ENCODE assay signal across 29 mouse cellular contexts in the genomic region with DNA sequence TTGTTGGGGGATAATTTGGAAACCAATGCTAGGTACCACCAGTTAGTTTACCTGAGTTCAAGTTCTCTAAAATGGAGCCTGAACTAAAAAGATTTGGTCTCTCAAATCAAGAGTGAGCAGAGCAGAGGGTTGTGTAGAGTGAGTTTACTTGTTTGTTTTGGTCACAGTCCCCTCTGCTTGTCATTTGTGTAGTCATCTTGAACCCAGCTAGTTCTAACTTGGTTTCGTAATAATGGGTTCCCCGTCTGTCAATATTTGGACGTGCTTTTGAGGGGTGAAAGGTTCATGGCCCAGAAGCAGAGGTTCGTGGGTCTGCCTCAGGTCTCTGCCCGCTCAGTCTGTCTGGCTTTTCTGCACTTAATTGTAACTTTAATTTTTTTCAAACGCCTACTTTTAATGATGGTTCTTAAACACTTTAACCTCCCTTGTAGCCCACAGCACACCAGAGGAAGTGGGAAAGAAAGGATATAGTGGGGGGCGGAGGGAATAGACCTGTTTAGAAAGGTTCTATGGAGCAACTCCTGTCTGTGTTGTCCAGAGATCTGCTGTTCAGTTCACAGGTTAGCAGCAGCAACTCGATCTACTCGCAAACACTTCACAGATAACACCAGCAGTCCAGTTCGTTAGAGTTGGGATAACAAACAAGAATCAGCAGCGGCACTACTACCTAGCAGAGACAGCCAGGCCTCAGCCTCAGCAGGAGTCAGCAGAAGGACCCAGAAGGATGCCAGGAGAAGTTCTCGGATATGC. TPM values are rescaled to one million over a fixed set of nuclear protein-coding genes. Genes with fewer than 3 reads are reported as not detected.
DNase-seq lines count a peak whose midpoint lies in the region; ATAC-seq and TF ChIP-seq lines count a peak whose summit lies in the region.
"Had no signal": no experiment of that assay in that cellular context is flagged by ENCODE, and none has a peak within 500 bp of the region (broad histone marks: within the 10 kb centered on the region; RNA-seq: fewer than 3 reads in every experiment).

No protein-coding gene starts in this region.

- DNase-seq in heart, adult 11 months, result peak; percentile 78
- no peak for DNase-seq in liver, embryonic 13.5 days
- DNase-seq in adipocyte (ENCODE audit: low spot score), result peak; percentile 30
- DNase-seq in liver, postnatal 0 days, result no peak
- no peak for DNase-seq in right cerebral cortex, postnatal 25 days
- DNase-seq: adrenal gland, adult 2 months; adrenal gland, postnatal 10 days; adrenal gland, postnatal 25 days; B cell, adult 2 months; cerebellum, adult 11 months; cerebellum, adult 18-20 months; cerebellum, adult 8-10 months; cerebellum, adult 9-11 months; cerebellum, postnatal 14 days; cerebellum, postnatal 36 days; embryo, embryonic 11 days had no signal

- no peaks in the 10 kb centered on the region for H3K9me3 ChIP-seq in heart, embryonic 11.5 days (replicated peaks; ENCODE audit: control insufficient read depth, low read length)
- no peaks in the 10 kb centered on the region for H3K9me3 ChIP-seq in liver, embryonic 13.5 days (replicated peaks)
- 0 out of 2 replicates have a peak, but pooled peaks cover 3% of the 10 kb centered on the region for H3K9me3 ChIP-seq in liver, embryonic 12.5 days (replicated peaks)
- no peaks in the 10 kb centered on the region for H3K9me3 ChIP-seq in liver, postnatal 0 days (ENCODE audit: low read length)
- H3K9me3 ChIP-seq: embryonic facial prominence, embryonic 13.5 days; embryonic facial prominence, embryonic 15.5 days; forebrain, embryonic 12.5 days had no signal

- TF ChIP-seq CTCF in liver, postnatal 0 days (IDR thresholded peaks at IDR 0.05; ENCODE audit: low read depth), result no peak

- no peak overlapping the region for H3K4me3 ChIP-seq in heart, embryonic 11.5 days (ENCODE audit: low read depth, low read length)
- H3K4me3 ChIP-seq in liver, embryonic 13.5 days (replicated peaks), result no peak overlapping the region
- H3K4me3 ChIP-seq in liver, embryonic 12.5 days, result no peak overlapping the region
- H3K4me3 ChIP-seq in liver, postnatal 0 days (ENCODE audit: low read depth, low read length), result no peak overlapping the region
- H3K4me3 ChIP-seq: embryonic facial prominence, embryonic 13.5 days; embryonic facial prominence, embryonic 15.5 days; erythroblast, embryonic 14.5 days; forebrain, embryonic 10.5 days; forebrain, embryonic 12.5 days had no signal

- 78% methylated on average over 12 of the region's 12 CpGs for WGBS in heart, embryonic 11.5 days (ENCODE audit: insufficient replicate concordance)
- WGBS in liver, embryonic 13.5 days (ENCODE audit: insufficient replicate concordance), result 69% methylated on average over 12 of the region's 12 CpGs
- WGBS in liver, embryonic 12.5 days (ENCODE audit: insufficient replicate concordance), result 70% methylated on average over 12 of the region's 12 CpGs
- WGBS in liver, postnatal 0 days (ENCODE audit: insufficient replicate concordance), result 55% methylated on average over 12 of the region's 12 CpGs

- H3K4me2 ChIP-seq in heart, embryonic 11.5 days, result no peak overlapping the region
- no peak overlapping the region for H3K4me2 ChIP-seq in liver, embryonic 13.5 days
- H3K4me2 ChIP-seq in liver, embryonic 12.5 days, result no peak overlapping the region
- no peak overlapping the region for H3K4me2 ChIP-seq in liver, postnatal 0 days (ENCODE audit: low read depth, low read length)
- H3K4me2 ChIP-seq: embryonic facial prominence, embryonic 13.5 days; embryonic facial prominence, embryonic 15.5 days; forebrain, embryonic 12.5 days had no signal

- TF ChIP-seq EP300 in liver, postnatal 0 days (IDR thresholded peaks at IDR 0.05; ENCODE audit: low read depth), result no peak

- no peaks in the 10 kb centered on the region for H3K36me3 ChIP-seq in heart, embryonic 11.5 days (ENCODE audit: control insufficient read depth, insufficient read depth, low read length)
- no peaks in the 10 kb centered on the region for H3K36me3 ChIP-seq in liver, embryonic 13.5 days
- no peaks in the 10 kb centered on the region for H3K36me3 ChIP-seq in liver, embryonic 12.5 days
- no peaks in the 10 kb centered on the region for H3K36me3 ChIP-seq in liver, postnatal 0 days (replicated peaks; ENCODE audit: insufficient read depth, low read length)
- H3K36me3 ChIP-seq: embryonic facial prominence, embryonic 13.5 days; embryonic facial prominence, embryonic 15.5 days; forebrain, embryonic 10.5 days; forebrain, embryonic 12.5 days; G1E had no signal

- ATAC-seq in heart, embryonic 11.5 days (replicated peaks; ENCODE audit: insufficient number of reproducible peaks, low FRiP score, low TSS enrichment), result no peak
- no peak for ATAC-seq in liver, embryonic 13.5 days (ENCODE audit: low read depth)
- ATAC-seq in liver, embryonic 12.5 days, result no peak
- peak; percentile 78 for ATAC-seq in liver, postnatal 0 days
- ATAC-seq: activated CD4-positive, CD25-positive, alpha-beta regulatory T cell, adult 4 months; CD4-positive, CD25-positive, alpha-beta regulatory T cell, adult 4 months; forebrain, embryonic 14.5 days; Patski had no signal

- no peak overlapping the region for H3K9ac ChIP-seq in heart, embryonic 11.5 days (ENCODE audit: low read depth, low read length)
- no peak overlapping the region for H3K9ac ChIP-seq in liver, embryonic 13.5 days
- no peak overlapping the region for H3K9ac ChIP-seq in liver, embryonic 12.5 days
- no peak overlapping the region for H3K9ac ChIP-seq in liver, postnatal 0 days (replicated peaks)
- H3K9ac ChIP-seq: embryonic facial prominence, embryonic 13.5 days; embryonic facial prominence, embryonic 15.5 days; forebrain, embryonic 12.5 days had no signal

- H3K27me3 ChIP-seq in heart, embryonic 11.5 days (ENCODE audit: control insufficient read depth, insufficient read depth, low read length), result no peaks in the 10 kb centered on the region
- no peaks in the 10 kb centered on the region for H3K27me3 ChIP-seq in liver, embryonic 13.5 days
- no peaks in the 10 kb centered on the region for H3K27me3 ChIP-seq in liver, embryonic 12.5 days (replicated peaks)
- H3K27me3 ChIP-seq in liver, postnatal 0 days (ENCODE audit: insufficient read depth, low read length), result no peaks in the 10 kb centered on the region
- H3K27me3 ChIP-seq: CH12.LX; embryonic facial prominence, embryonic 13.5 days; embryonic facial prominence, embryonic 15.5 days; Patski had no signal

- peaks cover 21% of the 10 kb centered on the region for H3K4me1 ChIP-seq in heart, embryonic 11.5 days (ENCODE audit: control insufficient read depth, insufficient read depth, low read length)
- peaks cover 22% of the 10 kb centered on the region for H3K4me1 ChIP-seq in liver, embryonic 13.5 days (replicated peaks)
- H3K4me1 ChIP-seq in liver, embryonic 12.5 days, result peaks cover 19% of the 10 kb centered on the region
- H3K4me1 ChIP-seq in liver, postnatal 0 days (ENCODE audit: insufficient read depth), result peaks cover 21% of the 10 kb centered on the region

- no peak overlapping the region for H3K27ac ChIP-seq in heart, embryonic 11.5 days (ENCODE audit: low read depth, low read length)
- H3K27ac ChIP-seq in liver, embryonic 13.5 days, result peak overlapping the region; percentile 19; the same call in 1 of the 2 replicates
- no peak overlapping the region for H3K27ac ChIP-seq in liver, embryonic 12.5 days
- peak overlapping the region; percentile 52 for H3K27ac ChIP-seq in liver, postnatal 0 days (ENCODE audit: low read depth)
- H3K27ac ChIP-seq: embryonic facial prominence, embryonic 13.5 days; embryonic facial prominence, embryonic 15.5 days; forebrain, embryonic 10.5 days; forebrain, embryonic 12.5 days had no signal

RNA-seq across cellular contexts. Expression of a gene that starts 16.2 kb away (rescaled TPM):
- 0.44 and 0.49 TPM in 2 replicates for polyA plus RNA-seq in heart, embryonic 11.5 days (2014; fragmentation: Nextera tagmentation; extraction: Ambion mirVana)
- polyA plus RNA-seq in liver, embryonic 13.5 days (2015; fragmentation: Nextera tagmentation; extraction: Ambion mirVana), result 0.59 and 0.94 TPM in 2 replicates
- polyA plus RNA-seq in liver, embryonic 12.5 days (2016; fragmentation: Nextera tagmentation; extraction: Ambion mirVana), result 0.55 and 0.81 TPM in 2 replicates
- polyA plus RNA-seq in liver, postnatal 0 days (2015; fragmentation: Nextera tagmentation; extraction: Ambion mirVana), result 2.9 and 3.5 TPM in 2 replicates

RNA-seq across cellular contexts. Expression of a gene that starts 56.4 kb away (rescaled TPM):
- polyA plus RNA-seq in heart, embryonic 11.5 days (2014; fragmentation: Nextera tagmentation; extraction: Ambion mirVana), result not detected in 2 replicates
- 0.08 TPM in 1 of 2 replicates, not detected in the other for polyA plus RNA-seq in liver, embryonic 13.5 days (2015; fragmentation: Nextera tagmentation; extraction: Ambion mirVana)
- 0.04 TPM in 1 of 2 replicates, not detected in the other for polyA plus RNA-seq in liver, embryonic 12.5 days (2016; fragmentation: Nextera tagmentation; extraction: Ambion mirVana)
- polyA plus RNA-seq in liver, postnatal 0 days (2015; fragmentation: Nextera tagmentation; extraction: Ambion mirVana), result not detected in 2 replicates
- polyA plus RNA-seq: activated CD4-positive, CD25-positive, alpha-beta regulatory T cell, adult 4 months; adrenal gland, adult 2 months; CD4-positive, CD25-positive, alpha-beta regulatory T cell, adult 4 months; erythroblast, embryonic 14.5 days; forebrain, embryonic 12.5 days; forebrain, embryonic 14.5 days; G1E had no signal

Comparison
In these comparisons a context has a peak if more than half of its experiments do, and no peak if none do; other contexts are left out.
1. H3K27ac ChIP-seq: peak in liver, embryonic 13.5 days (single experiment) and liver, postnatal 0 days (single experiment); none in heart, embryonic 11.5 days (single experiment) and liver, embryonic 12.5 days (single experiment).
2. DNase-seq: peak in heart, adult 11 months (single experiment) and adipocyte (single experiment); none in liver, embryonic 13.5 days (single experiment), liver, postnatal 0 days (single experiment) and right cerebral cortex, postnatal 25 days (single experiment).